Mouse (Mus musculus) heart, embryonic 14.5 days (tissue): Measurements from ENCODE around the gene Col11a2. TPM values are rescaled to one million over a fixed set of nuclear protein-coding genes. Genes with fewer than 3 reads are reported as not detected.

ENCODE experiments used
- ATAC-seq: fragments of 200-750 bp; cut with Nextera tagmentation; 2 replicates; pipeline ENCODE4 v1.8.0; 2017; ENCODE audit warnings: low read depth, moderate TSS enrichment; ENCODE audit not compliant: insufficient number of reproducible peaks, insufficient read depth, low FRiP score
- H3K27ac ChIP-seq, 2 experiments: fragments of 200-500 bp in 1 of 2; fragments of 300-500 bp in 1 of 2; sonication (generic) in 1 of 2; replicated peaks in 1 of 2; 2 replicates each; pipeline ENCODE4 v1.5.1; 2012 to 2014; ENCODE audit warnings: low read depth in 2 of 2, low read length in 2 of 2, control low read depth in 1 of 2, mild to moderate bottlenecking in 1 of 2, mixed read lengths in 1 of 2; ENCODE audit not compliant: control insufficient read depth in 1 of 2, insufficient read depth in 1 of 2
- H3K27me3 ChIP-seq: fragments of 300-500 bp; sonication (generic); 2 replicates; pipeline ENCODE4 v1.6.1; 2014; ENCODE audit warnings: mild to moderate bottlenecking, low read length, control low read depth; ENCODE audit not compliant: control insufficient read depth, insufficient read depth
- H3K36me3 ChIP-seq: fragments of 300-500 bp; sonication (generic); 2 replicates; pipeline ENCODE4 v1.6.1; 2014; ENCODE audit warnings: mild to moderate bottlenecking, control low read depth, low read length, mixed read lengths; ENCODE audit not compliant: control insufficient read depth, insufficient read depth
- H3K4me1 ChIP-seq, 2 experiments: fragments of 200-500 bp in 1 of 2; fragments of 300-500 bp in 1 of 2; sonication (generic) in 1 of 2; 2 replicates each; pipeline ENCODE4 v1.6.1; 2012 to 2014; ENCODE audit warnings: low read length in 2 of 2, control low read depth in 1 of 2, mixed read lengths in 1 of 2; ENCODE audit not compliant: control insufficient read depth in 2 of 2, insufficient read depth in 2 of 2
- H3K4me2 ChIP-seq: fragments of 300-500 bp; sonication (generic); 2 replicates; pipeline ENCODE4 v1.6.1; 2014; ENCODE audit warnings: mild to moderate bottlenecking, low read length
- H3K4me3 ChIP-seq, 2 experiments: fragments of 200-500 bp in 1 of 2; fragments of 300-500 bp in 1 of 2; sonication (generic) in 1 of 2; 2 replicates each; pipeline ENCODE4 v1.5.1; 2012 to 2014; ENCODE audit warnings: low read length in 2 of 2, mild to moderate bottlenecking in 2 of 2, control low read depth in 1 of 2, low read depth in 1 of 2, moderate library complexity in 1 of 2; ENCODE audit not compliant: control insufficient read depth in 1 of 2, insufficient read depth in 1 of 2
- H3K9ac ChIP-seq: fragments of 300-500 bp; sonication (generic); 2 replicates; pipeline ENCODE4 v1.6.1; 2014; ENCODE audit warnings: mild to moderate bottlenecking, low read length
- H3K9me3 ChIP-seq: fragments of 300-500 bp; sonication (generic); 2 replicates; pipeline ENCODE4 v1.6.1; 2016; ENCODE audit warnings: low read length, control low read depth; ENCODE audit not compliant: control insufficient read depth
- WGBS: fragments of 180-500 bp; shearing (Covaris S2); extraction: QIAGEN DNeasy Blood & Tissue Kit; methylation state at CpG from one replicate; pipeline ENCODE4 v1.1.7; 2014; 5-methylcytosine and 5-hydroxymethylcytosine counted together
- polyA plus RNA-seq: library from polyadenylated mRNA; unstranded; fragments of >200 nt; fragmentation: Nextera tagmentation; extraction: Ambion mirVana; gene quantifications from 2 replicates; pipeline ENCODE4 v1.2.1, GENCODE M21; 2014

Col11a2 gene
- polyA plus RNA-seq, 1 experiment from 2014 or later = 0.51 TPM

GRCm38 (mm10) chr17:34037241-34037640 is 2.0 kb upstream of the Col11a2 start:
- WGBS = 92% methylated on average over 7 of the region's 7 CpGs
- Histone ChIP-seq H3K9ac (no peak overlapping the region), H3K27ac (no peak overlapping the region), H3K4me3 (no peak overlapping the region), H3K4me1 (peaks cover 15 to 31% of the 10 kb centered on the region in 2 experiments), H3K4me2 (no peak overlapping the region), H3K27me3 (peaks cover 34% of the 10 kb centered on the region), H3K9me3 (no peaks in the 10 kb centered on the region), H3K36me3 (peaks cover 48% of the 10 kb centered on the region)
- ATAC-seq = no peak

- peaks cover 10 to 25% of the 10 kb centered on the region in 2 experiments for H3K4me1 ChIP-seq
- H3K27me3 ChIP-seq = peaks cover 39% of the 10 kb centered on the region
- WGBS = 28% methylated on average over 16 of the region's 21 CpGs
- no peak overlapping the region for H3K27ac ChIP-seq
- peaks cover 45% of the 10 kb centered on the region for H3K36me3 ChIP-seq
- no peaks in the 10 kb centered on the region for H3K9me3 ChIP-seq
- H3K4me2 ChIP-seq = peak overlapping the region; percentile 60
- H3K9ac ChIP-seq = peak overlapping the region; percentile 21; the same call in 1 of the 2 replicates
- H3K4me3 ChIP-seq = peak overlapping the region in 1 of 2 experiments; percentile 21; a peak in 2 of 4 replicates
- no peak for ATAC-seq
Observed at GRCm38 (mm10) chr17:34038440-34038839, 797 bp upstream of the Col11a2 start.

- Histone ChIP-seq H3K9ac (0 out of 2 replicates have a peak overlapping the region, but pooled peaks have one; percentile 22), H3K27me3 (peaks cover 39% of the 10 kb centered on the region), H3K4me2 (peak overlapping the region; percentile 60), H3K4me3 (peak overlapping the region in 1 of 2 experiments; percentile 21; a peak in 2 of 4 replicates), H3K27ac (no peak overlapping the region), H3K4me1 (peaks cover 10 to 22% of the 10 kb centered on the region in 2 experiments), H3K9me3 (no peaks in the 10 kb centered on the region), H3K36me3 (peaks cover 31% of the 10 kb centered on the region)
- 20% methylated on average over 17 of the region's 17 CpGs for WGBS
- no peak for ATAC-seq
Observed at GRCm38 (mm10) chr17:34039562-34040450, 569 bp downstream of the Col11a2 start.

GRCm38 (mm10) chr17:34045941-34046340 is 6.7 kb downstream of the Col11a2 start:
- H3K36me3 ChIP-seq = no peaks in the 10 kb centered on the region
- H3K9ac ChIP-seq = no peak overlapping the region
- 74% methylated on average over 14 of the region's 14 CpGs for WGBS
- H3K27ac ChIP-seq = no peak overlapping the region
- no peak overlapping the region for H3K4me3 ChIP-seq
- no peaks in the 10 kb centered on the region for H3K4me1 ChIP-seq
- ATAC-seq = no peak
- H3K9me3 ChIP-seq = peaks cover 5% of the 10 kb centered on the region; the same call in 1 of the 2 replicates
- no peak overlapping the region for H3K4me2 ChIP-seq
- H3K27me3 ChIP-seq = peaks cover 18% of the 10 kb centered on the region

- 86% methylated on average over 5 of the region's 5 CpGs for WGBS
- Histone ChIP-seq H3K4me1 (no peaks in the 10 kb centered on the region), H3K4me3 (no peak overlapping the region), H3K9ac (no peak overlapping the region), H3K4me2 (no peak overlapping the region), H3K36me3 (no peaks in the 10 kb centered on the region), H3K27me3 (peaks cover 2% of the 10 kb centered on the region), H3K9me3 (peaks cover 5% of the 10 kb centered on the region; the same call in 1 of the 2 replicates), H3K27ac (no peak overlapping the region)
- ATAC-seq = no peak
Observed at GRCm38 (mm10) chr17:34047404-34048050, 8.3 kb downstream of the Col11a2 start.

GRCm38 (mm10) chr17:34057224-34057623 is 18.0 kb downstream of the Col11a2 start:
- 66% methylated on average over 7 of the region's 7 CpGs for WGBS
- ATAC-seq = no peak
- no peaks in the 10 kb centered on the region for H3K36me3 ChIP-seq
- H3K27me3 ChIP-seq = no peaks in the 10 kb centered on the region
- H3K9me3 ChIP-seq = no peaks in the 10 kb centered on the region
- no peak overlapping the region for H3K4me3 ChIP-seq
- no peak overlapping the region for H3K4me2 ChIP-seq
- no peak overlapping the region for H3K9ac ChIP-seq
- H3K4me1 ChIP-seq = no peaks in the 10 kb centered on the region
- H3K27ac ChIP-seq = no peak overlapping the region

- Histone ChIP-seq H3K27ac (no peak overlapping the region), H3K4me2 (no peak overlapping the region), H3K4me3 (no peak overlapping the region), H3K9me3 (0 out of 2 replicates have a peak, but pooled peaks cover 3% of the 10 kb centered on the region), H3K27me3 (peaks cover 2% of the 10 kb centered on the region; the same call in 1 of the 2 replicates), H3K9ac (no peak overlapping the region), H3K36me3 (no peaks in the 10 kb centered on the region), H3K4me1 (no peaks in the 10 kb centered on the region)
- 53% methylated on average over 3 of the region's 3 CpGs for WGBS
- no peak for ATAC-seq
Observed at GRCm38 (mm10) chr17:34068864-34069263, 29.6 kb downstream of the Col11a2 start.
